Mouse (Mus musculus) cortical plate, adult 2 months (tissue): ENCODE results near the gene Ugt1a2.

Experiments used
- CTCF ChIP-seq: fragments of 200-500 bp; IDR thresholded peaks from 2 replicates; pipeline ENCODE4 v1.5.1; 2011; ENCODE audit warnings: mild to moderate bottlenecking, control low read depth, low read length; ENCODE audit not compliant: insufficient read depth; ENCODE audit errors: extremely low read depth
- POLR2A ChIP-seq: fragments of 200-500 bp; IDR thresholded peaks from 2 replicates; pipeline ENCODE4 v1.6.1; 2011; ENCODE audit warnings: mild to moderate bottlenecking, low read length, control low read depth; ENCODE audit not compliant: insufficient read depth; ENCODE audit errors: extremely low read depth

DNA sequence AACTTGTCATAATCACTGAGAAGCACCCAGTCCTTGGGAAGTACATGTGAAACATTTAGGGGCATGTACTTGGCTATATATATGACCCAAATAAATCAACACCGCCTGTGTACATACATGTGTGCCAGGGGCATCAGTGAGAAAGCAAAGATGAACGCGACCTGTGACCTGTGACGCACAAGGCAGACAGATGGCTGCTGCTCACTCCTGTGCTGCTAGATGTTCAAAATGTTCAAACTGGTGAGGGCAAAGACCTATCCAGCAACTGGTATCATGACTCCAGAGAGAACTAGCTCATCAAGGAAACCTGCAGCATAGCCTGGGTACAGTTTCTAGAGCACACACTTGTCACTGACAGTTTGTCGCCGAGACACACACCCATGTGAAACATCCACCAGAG, 67.1 kb downstream of the Ugt1a2 start:
- TF ChIP-seq POLR2A (no peak), CTCF (no peak)
